Comparison of ENCODE assay signal across 28 mouse cellular contexts in genomic region chr14:103826343-103826742, GRCm38 (mm10).
"Had no signal": no experiment of that assay in that cellular context is flagged by ENCODE, and none has a peak within 500 bp of the region (broad histone marks: within the 10 kb centered on the region; RNA-seq: fewer than 3 reads in every experiment).

No protein-coding gene starts in this region.

- H3K4me3 ChIP-seq: heart, adult 2 months; heart, embryonic 13.5 days; heart, embryonic 15.5 days; hindbrain, embryonic 10.5 days; hindbrain, embryonic 12.5 days; kidney, embryonic 15.5 days; layer of hippocampus, adult 2 months; limb, embryonic 13.5 days; limb, embryonic 15.5 days; liver, embryonic 12.5 days had no signal

- H3K4me1 ChIP-seq: heart, embryonic 13.5 days; heart, embryonic 15.5 days; hindbrain, embryonic 10.5 days; hindbrain, embryonic 12.5 days; liver, embryonic 12.5 days had no signal

- H3K9ac ChIP-seq: heart, embryonic 13.5 days; heart, embryonic 15.5 days; hindbrain, embryonic 12.5 days; hindbrain, embryonic 14.5 days; kidney, embryonic 15.5 days; limb, embryonic 13.5 days; limb, embryonic 15.5 days; liver, embryonic 12.5 days; liver, embryonic 14.5 days had no signal

- DNase-seq: gastrocnemius, postnatal 25 days; heart, adult 11 months; heart, adult 2 months; heart, postnatal 14 days; heart, postnatal 36 days; kidney, adult 11 months; kidney, adult 2 months; kidney, adult 9 months; kidney, postnatal 25 days; kidney, postnatal 4 days; layer of hippocampus, adult 9-11 months; layer of hippocampus, postnatal 36 days; left cerebral cortex, postnatal 4 days had no signal

- H3K27me3 ChIP-seq: heart, embryonic 13.5 days; heart, embryonic 15.5 days; hindbrain, embryonic 12.5 days; kidney, embryonic 15.5 days; limb, embryonic 13.5 days; limb, embryonic 15.5 days; liver, embryonic 12.5 days had no signal

- H3K9me3 ChIP-seq: heart, embryonic 13.5 days; heart, embryonic 15.5 days; hindbrain, embryonic 10.5 days; hindbrain, embryonic 12.5 days; kidney, embryonic 15.5 days; limb, embryonic 13.5 days; limb, embryonic 15.5 days; liver, embryonic 12.5 days had no signal

- H3K36me3 ChIP-seq: heart, embryonic 15.5 days; hindbrain, embryonic 12.5 days; kidney, embryonic 15.5 days; limb, embryonic 13.5 days; limb, embryonic 15.5 days; liver, embryonic 12.5 days had no signal

- H3K4me2 ChIP-seq: heart, embryonic 11.5 days; heart, embryonic 13.5 days; heart, embryonic 15.5 days; hindbrain, embryonic 12.5 days; hindbrain, embryonic 14.5 days; kidney, embryonic 15.5 days; limb, embryonic 13.5 days; limb, embryonic 15.5 days; liver, embryonic 12.5 days had no signal

- ATAC-seq: hindbrain, embryonic 16.5 days; intestine, embryonic 16.5 days; liver, embryonic 12.5 days had no signal

- H3K27ac ChIP-seq: heart, adult 2 months; heart, embryonic 13.5 days; heart, embryonic 15.5 days; hindbrain, embryonic 10.5 days; hindbrain, embryonic 12.5 days; hindbrain, embryonic 14.5 days; kidney, embryonic 15.5 days; kidney, postnatal 0 days; layer of hippocampus, adult 2 months; limb, embryonic 13.5 days; limb, embryonic 15.5 days; liver, embryonic 12.5 days; liver, embryonic 14.5 days had no signal
